Mouse (Mus musculus): ENCODE data around the gene AC131692.1.

- no peak for TF ChIP-seq CTCF (IDR thresholded peaks at IDR 0.05; ENCODE audit: low read depth, low read length)
- no peak for TF ChIP-seq POLR2A (IDR thresholded peaks at IDR 0.05; ENCODE audit: insufficient read depth, low read length)
Measured at GRCm38 (mm10) chr19:6068951-6069350, 25.3 kb upstream of the AC131692.1 start.

Data from ES-Bruce4 (cell line).